Mouse (Mus musculus) ES-Bruce4 (cell line): Measurements from ENCODE around the gene Alg11.
A peak's percentile ranks its signal among the peaks of the same experiment; 100 is the strongest.

Source experiments
- CTCF ChIP-seq: IDR thresholded peaks from one replicate; pipeline ENCODE4 v1.8.1; 2011; ENCODE audit warnings: low read depth, low read length
- EP300 ChIP-seq: IDR thresholded peaks from 2 replicates; pipeline ENCODE4 v1.6.1; 2011; ENCODE audit warnings: low read depth, low read length; ENCODE audit not compliant: insufficient read depth

DNA sequence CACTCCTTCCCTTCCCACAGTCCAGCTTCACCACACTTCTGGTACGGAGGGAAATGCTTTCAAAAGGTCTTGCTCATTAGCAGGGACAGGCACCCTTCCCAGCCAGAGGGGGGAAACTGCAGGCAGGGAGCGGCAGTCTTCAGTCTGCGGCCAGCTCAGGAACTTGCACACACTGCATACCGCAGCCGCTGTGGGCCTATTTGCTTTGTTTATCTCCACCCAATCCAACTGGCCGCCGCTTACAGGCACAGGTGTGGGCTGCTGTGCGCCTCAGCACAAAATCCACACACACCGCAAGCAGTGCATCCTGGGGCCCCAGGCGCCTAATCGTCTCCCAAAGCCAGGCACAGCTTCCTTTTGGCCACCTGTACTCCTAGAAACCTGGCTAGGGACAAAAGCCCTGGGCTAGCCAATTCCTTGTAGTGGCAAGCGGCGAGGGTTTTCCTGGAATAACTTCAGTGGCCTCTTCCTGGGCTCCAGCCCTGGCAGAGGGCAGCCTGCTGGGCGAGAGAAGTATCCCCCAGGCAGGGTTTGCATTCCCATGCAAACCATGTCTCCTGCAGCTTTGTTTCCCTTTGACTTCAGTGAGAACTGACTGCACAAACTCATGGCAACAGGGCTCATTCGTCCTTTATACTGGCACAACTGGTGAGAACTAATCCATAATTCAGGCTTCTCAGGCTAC lies 20.9 kb upstream of the Alg11 start:
- TF ChIP-seq CTCF = no peak
- 0 out of 2 replicates have a peak, but pooled peaks have one; percentile 10 for TF ChIP-seq EP300
